Mouse (Mus musculus) bone marrow, adult 2 months (tissue): ENCODE measurements around the gene Cfb.

Experiments
- CTCF ChIP-seq: fragments of 200-500 bp; IDR thresholded peaks from 2 replicates; pipeline ENCODE4 v1.5.1; 2011; ENCODE audit warnings: low read length, control low read depth; ENCODE audit not compliant: control insufficient read depth, insufficient read depth
- POLR2A ChIP-seq: fragments of 200-500 bp; IDR thresholded peaks from 2 replicates; pipeline ENCODE4 v1.6.1; 2011; ENCODE audit warnings: low read depth, mild to moderate bottlenecking, control low read depth, low read length, borderline replicate concordance; ENCODE audit not compliant: control insufficient read depth

GRCm38 (mm10) chr17:34844884-34845283 lies 17.4 kb downstream of the Cfb start:
- TF ChIP-seq CTCF, result no peak
- no peak for TF ChIP-seq POLR2A
